Mouse (Mus musculus): ENCODE results near the gene Alkbh2. TPM values are rescaled to one million over a fixed set of nuclear protein-coding genes. Genes with fewer than 3 reads are reported as not detected.

Alkbh2 gene
- total RNA-seq, 2 experiments from 2014 or later, result 0.83 to 1.4 TPM

GRCm38 (mm10) chr5:114147043-114147972, 19.3 kb upstream of the Alkbh2 start:
- intact Hi-C loops (cut with DNase I), result no loop called here
- no peak for DNase-seq (ENCODE audit: low spot score)

GRCm38 (mm10) chr5:114146028-114146888, 18.2 kb upstream of the Alkbh2 start, which contains the start of gene Acacb:
Acacb (plus strand) TSS chr5:114146535.
- intact Hi-C loops (cut with DNase I), result no loop called here
- no peak for DNase-seq (ENCODE audit: low spot score)

DNA sequence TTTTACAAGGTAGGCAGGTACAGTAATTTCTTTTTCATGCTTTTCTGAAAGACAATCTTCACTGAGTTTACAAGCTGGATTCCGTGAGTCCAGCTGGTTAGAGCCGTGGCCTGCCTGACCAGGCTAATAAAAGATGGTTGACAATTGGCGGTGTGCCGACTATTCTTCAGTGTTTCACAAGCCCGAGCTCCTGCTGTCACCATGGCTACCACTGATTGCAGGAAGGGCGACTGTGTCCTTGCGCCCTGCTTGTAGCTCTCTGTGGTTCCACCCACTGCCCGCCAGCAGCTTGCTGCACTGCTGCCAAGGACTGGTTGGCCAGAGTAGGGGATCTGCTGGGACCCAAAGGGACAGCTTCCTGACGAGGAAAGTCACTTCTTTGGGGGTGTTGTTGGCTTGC, 11.2 kb upstream of the Alkbh2 start:
- peak; percentile 84 for DNase-seq (ENCODE audit: low spot score)
- intact Hi-C loops (cut with DNase I), result loop anchor here (5.0 kb wide), 1 partner anchor 38 kb away; no protein-coding TSS in a partner anchor

GRCm38 (mm10) chr5:114138277-114139164, 10.5 kb upstream of the Alkbh2 start:
- intact Hi-C loops (cut with DNase I), result loop anchor here (5.0 kb wide), 1 partner anchor 39 kb away; no protein-coding TSS in a partner anchor
- DNase-seq (ENCODE audit: low spot score), result no peak

GRCm38 (mm10) chr5:114137481-114138276, 9.7 kb upstream of the Alkbh2 start:
- no peak for DNase-seq (ENCODE audit: low spot score)
- intact Hi-C loops (cut with DNase I), result loop anchor here (5.0 kb wide), 1 partner anchor 40 kb away; no protein-coding TSS in a partner anchor

- no peak for DNase-seq (ENCODE audit: low spot score)
- intact Hi-C loops (cut with DNase I), result loop anchor here (2.0 to 5.0 kb wide), 2 partner anchors 17 to 42 kb away; no protein-coding TSS in a partner anchor
Observed at GRCm38 (mm10) chr5:114135516-114135915, 7.5 kb upstream of the Alkbh2 start.

- DNase-seq (ENCODE audit: low spot score), result no peak
- intact Hi-C loops (cut with DNase I), result loop anchor here (2.0 kb wide), 1 partner anchor 19 kb away; no protein-coding TSS in a partner anchor
Observed at GRCm38 (mm10) chr5:114134091-114134534, 6.1 kb upstream of the Alkbh2 start.

DNA sequence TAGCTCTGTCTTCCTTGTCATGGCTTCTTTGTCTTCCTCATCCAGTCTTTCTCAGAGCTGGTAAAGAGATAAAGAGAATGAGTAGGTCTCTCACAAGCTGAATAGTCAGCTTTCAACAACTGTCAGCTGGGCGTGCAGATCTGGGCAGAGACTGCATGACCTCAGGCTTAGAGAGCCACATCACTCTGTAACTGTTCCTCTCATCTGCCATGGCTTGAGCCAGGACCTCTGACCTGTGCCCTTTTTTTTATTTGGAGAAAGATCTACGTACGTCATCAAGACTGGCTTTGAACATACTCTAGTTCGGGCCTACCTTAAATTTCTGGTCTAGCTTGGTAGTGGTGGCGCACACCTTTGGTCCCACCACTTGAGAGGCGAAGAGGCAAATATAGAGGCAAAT, 4.8 kb upstream of the Alkbh2 start:
- intact Hi-C loops (cut with DNase I), result no loop called here
- no peak for DNase-seq (ENCODE audit: low spot score)

GRCm38 (mm10) chr5:114131521-114131840, 3.5 kb upstream of the Alkbh2 start:
- intact Hi-C loops (cut with DNase I), result no loop called here
- peak; percentile 40 for DNase-seq (ENCODE audit: low spot score)

- DNase-seq (ENCODE audit: low spot score), result peak; percentile 88
Observed at GRCm38 (mm10) chr5:114130698-114131520, 2.9 kb upstream of the Alkbh2 start.

DNA sequence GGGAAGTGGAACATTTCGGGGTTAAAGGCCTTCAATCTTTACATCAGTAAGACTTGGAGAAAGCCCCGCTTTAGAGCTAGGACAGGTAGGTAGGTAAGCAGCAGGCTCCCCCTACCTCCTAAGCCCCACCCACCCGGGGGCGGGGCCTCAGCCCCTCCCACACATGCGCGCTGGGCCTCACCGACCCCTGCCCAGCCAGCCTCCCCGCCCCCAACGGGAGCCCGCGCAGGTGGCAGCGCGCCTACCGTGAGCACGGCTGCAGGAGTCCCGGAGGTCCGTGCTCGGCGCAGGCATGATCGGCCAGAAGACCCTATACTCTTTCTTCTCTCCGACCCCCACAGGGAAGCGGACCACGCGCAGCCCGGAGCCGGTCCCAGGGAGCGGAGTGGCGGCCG, 2.2 kb upstream of the Alkbh2 start, which contains the start of gene Ung:
TSS of gene Ung (plus strand) at position 176 of the 395 bp plus-strand sequence.
- intact Hi-C loops (cut with DNase I), result no loop called here
- no peak for DNase-seq (ENCODE audit: low spot score)

More at GRCm38 (mm10) chr5:114130698-114131520, 2.9 kb upstream of the Alkbh2 start:
- intact Hi-C loops (cut with DNase I), result no loop called here

GRCm38 (mm10) chr5:114129550-114130210, 1.7 kb upstream of the Alkbh2 start:
- DNase-seq (ENCODE audit: low spot score), result no peak
- intact Hi-C loops (cut with DNase I), result loop anchor here (5.0 to 10.0 kb wide), 2 partner anchors 77 to 245 kb away; no protein-coding TSS in a partner anchor

GRCm38 (mm10) chr5:114126499-114127244, 1.3 kb downstream of the Alkbh2 start:
- no peak for DNase-seq (ENCODE audit: low spot score)
- intact Hi-C loops (cut with DNase I), result loop anchor here (2.0 to 10.0 kb wide), 3 partner anchors 26 to 248 kb away; no protein-coding TSS in a partner anchor

GRCm38 (mm10) chr5:114126008-114126407, 2.0 kb downstream of the Alkbh2 start:
- intact Hi-C loops (cut with DNase I), result loop anchor here (2.0 to 10.0 kb wide), 3 partner anchors 25 to 249 kb away; no protein-coding TSS in a partner anchor

GRCm38 (mm10) chr5:114119806-114120205, 8.2 kb downstream of the Alkbh2 start:
- no peak for DNase-seq (ENCODE audit: low spot score)
- intact Hi-C loops (cut with DNase I), result loop anchor here (10.0 kb wide), 1 partner anchor 255 kb away; no protein-coding TSS in a partner anchor

More at GRCm38 (mm10) chr5:114126008-114126407, 2.0 kb downstream of the Alkbh2 start:
- no peak for DNase-seq (ENCODE audit: low spot score)

GRCm38 (mm10) chr5:114116586-114116985, 11.4 kb downstream of the Alkbh2 start:
- intact Hi-C loops (cut with DNase I), result no loop called here

More at GRCm38 (mm10) chr5:114116586-114116985, 11.4 kb downstream of the Alkbh2 start:
- no peak for DNase-seq (ENCODE audit: low spot score)
